Mouse (Mus musculus) olfactory bulb, adult 2 months (tissue): Measurements from ENCODE around the gene Slc25a54.

Experiments
- CTCF ChIP-seq: fragments of 200-500 bp; IDR thresholded peaks from 2 replicates; pipeline ENCODE4 v1.5.1; 2012; ENCODE audit warnings: low read depth, mild to moderate bottlenecking, low read length, moderate library complexity; ENCODE audit not compliant: insufficient read depth
- POLR2A ChIP-seq: fragments of 200-500 bp; IDR thresholded peaks from 2 replicates; pipeline ENCODE4 v1.6.1; 2012; ENCODE audit warnings: mild to moderate bottlenecking, low read depth, low read length, moderate library complexity; ENCODE audit not compliant: insufficient read depth

DNA sequence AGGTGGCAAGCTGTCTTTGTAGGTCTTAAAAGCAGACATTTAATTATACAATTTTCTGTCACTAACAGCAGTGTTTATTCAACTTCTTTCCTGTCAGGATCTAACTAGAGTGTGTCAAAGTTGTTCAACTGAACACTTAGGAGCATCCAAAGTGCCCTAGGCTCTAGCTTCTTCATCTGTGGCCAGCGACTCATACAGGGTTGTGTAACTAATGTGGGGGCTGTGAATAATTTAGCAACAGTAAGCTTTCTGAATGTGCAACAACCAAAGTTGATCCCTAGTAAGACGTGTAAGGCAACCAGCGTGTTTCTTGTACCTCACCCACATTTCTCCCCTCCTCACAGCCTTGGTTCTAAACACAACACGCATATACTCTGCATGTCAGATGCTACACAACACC is 39.4 kb upstream of the Slc25a54 start:
- TF ChIP-seq POLR2A = no peak
- no peak for TF ChIP-seq CTCF
